Comparison of ENCODE assay signal across 11 mouse cellular contexts in the genomic region with DNA sequence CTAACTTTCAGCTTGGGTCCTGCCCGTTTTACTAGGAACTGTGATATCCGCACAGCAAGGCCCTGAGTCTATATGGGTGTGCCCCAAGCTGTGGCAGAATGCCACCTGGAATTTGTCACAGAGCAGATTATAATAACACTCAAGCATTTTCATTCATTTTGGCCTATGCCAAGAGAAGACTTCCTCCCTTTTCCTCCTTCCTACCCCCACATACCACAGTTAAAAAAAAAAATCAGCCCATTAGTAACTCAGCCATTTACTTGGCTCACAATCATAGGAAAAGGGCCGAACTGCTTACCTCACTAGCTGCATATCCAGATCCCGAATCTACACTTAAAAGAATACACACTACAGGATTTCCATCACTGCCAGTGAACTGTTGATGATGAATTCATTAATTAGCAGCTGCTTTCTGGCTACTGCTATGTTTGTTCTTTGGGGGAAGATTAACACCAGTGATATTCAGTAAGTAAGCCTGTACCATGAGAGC.
A peak's percentile ranks its signal among the peaks of the same experiment; 100 is the strongest.
DNase-seq lines count a peak whose midpoint lies in the region; TF ChIP-seq lines count a peak whose summit lies in the region.
"Had no signal": no experiment of that assay in that cellular context is flagged by ENCODE, and none has a peak within 500 bp of the region (broad histone marks: within the 10 kb centered on the region; RNA-seq: fewer than 3 reads in every experiment).

No protein-coding gene starts in this region.

- no peaks in the 10 kb centered on the region for H3K27me3 ChIP-seq in kidney, adult 2 months (replicated peaks; ENCODE audit: control insufficient read depth, insufficient read depth, low read length)
- H3K27me3 ChIP-seq: CH12.LX; neural tube, embryonic 12.5 days had no signal

- DNase-seq in kidney, adult 2 months = peak; percentile 44
- DNase-seq in kidney, adult 11 months = no peak
- DNase-seq in heart, postnatal 10 days = peak; percentile 70 to 71
- DNase-seq in lung, postnatal 36 days = peak; percentile 68
- no peak for DNase-seq in thymus, postnatal 25 days
- no peak for DNase-seq in cerebellum, postnatal 36 days
- DNase-seq in layer of hippocampus, postnatal 25 days (ENCODE audit: extremely low spot score in 1 of 2, low spot score in 1 of 2) = no peak
- DNase-seq: adrenal gland, adult 2 months had no signal

- 0 out of 2 replicates have a peak, but pooled peaks cover 2% of the 10 kb centered on the region for H3K4me1 ChIP-seq in kidney, adult 2 months (ENCODE audit: control insufficient read depth, insufficient read depth, low read length)
- peaks cover 17% of the 10 kb centered on the region for H3K4me1 ChIP-seq in embryonic fibroblast, embryonic 13.5 days (ENCODE audit: control insufficient read depth, insufficient read depth, low read length)
- H3K4me1 ChIP-seq: neural tube, embryonic 12.5 days had no signal

- intact Hi-C loops in heart, postnatal 10 days (cut with DNase I) = no loop called here

- WGBS in kidney, adult 2 months = 63% methylated on average over 4 of the region's 4 CpGs

- H3K36me3 ChIP-seq in kidney, adult 2 months (ENCODE audit: control insufficient read depth, insufficient read depth, low read length) = no peaks in the 10 kb centered on the region
- H3K36me3 ChIP-seq: neural tube, embryonic 12.5 days had no signal

- no peak for TF ChIP-seq CTCF in kidney, adult 2 months (conservative IDR thresholded peaks at IDR 0.05; ENCODE audit: insufficient read depth, insufficient read length, low read depth, low read length)
- no peak for TF ChIP-seq CTCF in embryonic fibroblast, embryonic 13.5 days (IDR thresholded peaks at IDR 0.05; ENCODE audit: borderline replicate concordance, insufficient read depth, low read length)

- no peak for TF ChIP-seq POLR2A in kidney, adult 2 months (IDR thresholded peaks at IDR 0.05; ENCODE audit: low read depth, low read length)
- TF ChIP-seq POLR2A in embryonic fibroblast, embryonic 13.5 days (IDR thresholded peaks at IDR 0.05; ENCODE audit: low read depth, low read length) = no peak

- H3K4me3 ChIP-seq in kidney, adult 2 months (ENCODE audit: insufficient read depth, low read depth, low read length) = no peak overlapping the region
- no peak overlapping the region for H3K4me3 ChIP-seq in embryonic fibroblast, embryonic 13.5 days (ENCODE audit: insufficient read depth, low read length)
- H3K4me3 ChIP-seq: neural tube, embryonic 12.5 days had no signal

- H3K27ac ChIP-seq in kidney, adult 2 months (ENCODE audit: insufficient read depth, low read depth, low read length) = no peak overlapping the region
- H3K27ac ChIP-seq in embryonic fibroblast, embryonic 13.5 days (ENCODE audit: insufficient read depth, low read length) = peak overlapping the region; percentile 73
- H3K27ac ChIP-seq: neural tube, embryonic 12.5 days had no signal

Comparison
In these comparisons a context has a peak if more than half of its experiments do, and no peak if none do; other contexts are left out.
1. DNase-seq: peak in kidney, adult 2 months (single experiment), heart, postnatal 10 days (2 of 2) and lung, postnatal 36 days (single experiment); none in kidney, adult 11 months (single experiment), thymus, postnatal 25 days (single experiment), cerebellum, postnatal 36 days (0 of 2) and layer of hippocampus, postnatal 25 days (0 of 2).